Mouse (Mus musculus) lung, postnatal 0 days (tissue): ENCODE data around the gene A530016L24Rik.
A peak's percentile ranks its signal among the peaks of the same experiment; 100 is the strongest.

Experiments used
- CTCF ChIP-seq: IDR thresholded peaks from 2 replicates; pipeline ENCODE4 v1.5.1; 2016; ENCODE audit warnings: antibody characterized with exemption, mild to moderate bottlenecking
- EP300 ChIP-seq: IDR thresholded peaks from 2 replicates; pipeline ENCODE4 v1.6.1; 2016; ENCODE audit warnings: antibody characterized with exemption, mild to moderate bottlenecking, control low read depth

GRCm38 (mm10) chr12:112456144-112456713 is 33.0 kb upstream of the A530016L24Rik start:
- no peak for TF ChIP-seq CTCF
- peak; percentile 25; the same call in 1 of the 2 replicates for TF ChIP-seq EP300
